Mouse (Mus musculus) neural tube, embryonic 14.5 days (tissue): ENCODE data around the gene Ube2g1. TPM values are rescaled to one million over a fixed set of nuclear protein-coding genes. Genes with fewer than 3 reads are reported as not detected.

Experiments
- ATAC-seq: fragments of 200-750 bp; cut with Nextera tagmentation; 2 replicates; pipeline ENCODE4 v1.8.0; 2017; ENCODE audit warnings: low read depth, mild to moderate bottlenecking, moderate TSS enrichment, moderate library complexity
- H3K27ac ChIP-seq: fragments of 300-500 bp; sonication (generic); 2 replicates; pipeline ENCODE4 v1.5.1; 2014; ENCODE audit warnings: low read depth, mild to moderate bottlenecking, control low read depth, low read length, moderate library complexity, mixed read lengths
- H3K27me3 ChIP-seq: fragments of 300-500 bp; sonication (generic); 2 replicates; pipeline ENCODE4 v1.6.1; 2014; ENCODE audit warnings: low read length; ENCODE audit not compliant: control insufficient read depth, insufficient read depth
- H3K36me3 ChIP-seq: fragments of 300-500 bp; sonication (generic); 2 replicates; pipeline ENCODE4 v1.6.1; 2014; ENCODE audit warnings: low read length, mixed read lengths; ENCODE audit not compliant: control insufficient read depth, insufficient read depth
- H3K4me1 ChIP-seq: fragments of 300-500 bp; sonication (generic); 2 replicates; pipeline ENCODE4 v1.6.1; 2014; ENCODE audit warnings: low read length; ENCODE audit not compliant: control insufficient read depth, insufficient read depth
- H3K4me2 ChIP-seq: fragments of 300-500 bp; sonication (generic); 2 replicates; pipeline ENCODE4 v1.6.1; 2014; ENCODE audit warnings: mild to moderate bottlenecking, low read depth, low read length, control low read depth
- H3K4me3 ChIP-seq: fragments of 300-500 bp; sonication (generic); 2 replicates; pipeline ENCODE4 v1.5.1; 2014; ENCODE audit warnings: low read depth, low read length, control low read depth, mixed read lengths
- H3K9ac ChIP-seq: fragments of 300-500 bp; sonication (generic); replicated peaks from 2 replicates; pipeline ENCODE4 v1.6.1; 2014; ENCODE audit warnings: low read depth, mild to moderate bottlenecking, control low read depth, low read length, mixed read lengths
- H3K9me3 ChIP-seq: fragments of 300-500 bp; sonication (generic); 2 replicates; pipeline ENCODE4 v1.6.1; 2016; ENCODE audit warnings: low read length; ENCODE audit not compliant: control insufficient read depth
- WGBS: fragments of 180-500 bp; shearing (Covaris S2); extraction: QIAGEN DNeasy Blood & Tissue Kit; methylation state at CpG from one replicate; pipeline ENCODE4 v1.1.7; 2014; 5-methylcytosine and 5-hydroxymethylcytosine counted together
- microRNA-seq: library from miRNA; unstranded; fragments of <30 nt; microRNA quantifications from one replicate; pipeline ENCODE4, GENCODE M21; 2016
- polyA plus RNA-seq: library from polyadenylated mRNA; unstranded; fragments of >200 nt; fragmentation: Nextera tagmentation; extraction: Ambion mirVana; gene quantifications from 2 replicates; pipeline ENCODE4 v1.2.1, GENCODE M21; 2014

Gene Ube2g1
- polyA plus RNA-seq, 1 experiment from 2014 or later: 90.0 TPM

DNA sequence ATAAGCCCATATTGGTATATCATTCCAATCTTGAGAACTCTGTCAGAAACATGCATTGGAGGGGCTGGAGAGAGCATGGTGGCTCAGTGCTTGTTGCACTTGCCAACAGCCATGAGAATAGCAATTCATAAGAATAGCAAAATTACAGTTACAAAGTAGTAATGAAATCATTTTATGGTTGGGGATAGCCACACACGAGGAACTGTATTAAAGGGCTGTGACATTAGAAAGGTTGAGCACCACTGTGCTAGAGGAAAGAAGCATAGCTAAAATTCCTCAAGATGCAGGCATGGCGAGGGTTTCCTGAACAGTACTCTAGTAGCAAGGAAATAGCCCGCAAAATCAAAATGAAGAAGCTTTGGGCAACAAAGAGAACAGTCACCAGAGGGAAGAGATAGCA is 126.7 kb downstream of the Ube2g1 start:
- no peak for ATAC-seq
- peaks cover 46% of the 10 kb centered on the region for H3K36me3 ChIP-seq
- 92% methylated on average over 3 of the region's 3 CpGs for WGBS

DNA sequence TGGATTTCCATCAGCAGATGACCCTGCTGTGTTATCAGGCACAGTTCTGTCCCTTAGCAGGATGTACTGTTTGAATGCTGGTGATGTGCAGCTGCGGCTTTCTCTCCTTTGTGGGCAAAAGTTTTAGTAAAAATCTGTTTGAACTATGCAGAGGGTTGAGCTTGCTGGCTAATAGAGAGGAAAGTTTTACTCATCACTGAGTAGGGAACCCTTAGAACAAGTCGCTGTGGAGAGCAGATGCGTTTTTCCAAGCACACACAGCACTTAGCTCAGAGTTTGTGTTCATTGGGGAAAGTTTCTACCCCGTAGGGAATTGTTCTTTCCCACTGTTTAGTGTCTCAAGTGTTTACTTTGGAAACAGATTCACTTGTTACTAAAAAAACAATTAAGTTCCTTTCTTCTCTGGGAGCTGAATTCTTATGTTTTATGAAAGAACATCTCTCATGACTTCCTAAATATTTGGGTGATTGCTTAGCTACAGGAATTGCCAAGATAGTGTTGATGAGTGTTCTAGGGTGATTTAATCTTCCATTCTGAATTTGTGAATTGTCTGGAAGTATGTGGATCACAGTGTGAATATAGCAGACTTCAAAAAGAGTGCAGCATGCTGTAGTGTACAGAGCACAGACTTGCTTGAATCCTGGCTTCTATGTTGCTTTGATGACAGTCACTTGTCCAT is 127.9 kb downstream of the Ube2g1 start:
- no peak for ATAC-seq
- Histone ChIP-seq H3K9ac (no peak overlapping the region), H3K9me3 (no peaks in the 10 kb centered on the region), H3K4me3 (no peak overlapping the region), H3K36me3 (peaks cover 38% of the 10 kb centered on the region), H3K27ac (no peak overlapping the region), H3K27me3 (no peaks in the 10 kb centered on the region), H3K4me2 (no peak overlapping the region), H3K4me1 (no peaks in the 10 kb centered on the region)
- WGBS: 85% methylated on average over 4 of the region's 4 CpGs

More for the DNA sequence above, 126.7 kb downstream of the Ube2g1 start:
- H3K4me1 ChIP-seq: no peaks in the 10 kb centered on the region
- no peaks in the 10 kb centered on the region for H3K27me3 ChIP-seq
- H3K9me3 ChIP-seq: no peaks in the 10 kb centered on the region
- no peak overlapping the region for H3K4me3 ChIP-seq
- H3K27ac ChIP-seq: no peak overlapping the region
- H3K9ac ChIP-seq: no peak overlapping the region
- H3K4me2 ChIP-seq: no peak overlapping the region

DNA sequence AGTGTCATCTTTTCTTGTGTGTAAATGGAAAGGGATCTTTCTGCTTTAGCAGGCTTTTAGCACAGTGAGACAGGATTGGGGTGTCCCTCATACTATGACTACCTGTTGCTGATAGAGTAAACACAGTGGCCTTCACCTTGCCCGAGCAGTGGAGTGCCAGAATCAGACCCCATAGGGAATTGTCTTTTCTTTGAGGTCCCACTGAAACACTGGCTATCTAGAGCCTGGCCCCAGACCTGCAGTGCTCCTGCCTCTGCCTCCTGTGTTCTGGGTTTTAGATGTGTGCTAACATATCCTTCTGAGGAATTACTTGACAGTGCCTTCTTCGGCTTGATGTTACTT is 128.4 kb downstream of the Ube2g1 start:
- Histone ChIP-seq H3K36me3 (peaks cover 38% of the 10 kb centered on the region), H3K27me3 (no peaks in the 10 kb centered on the region), H3K4me3 (no peak overlapping the region), H3K4me1 (no peaks in the 10 kb centered on the region), H3K9me3 (no peaks in the 10 kb centered on the region), H3K4me2 (no peak overlapping the region), H3K9ac (no peak overlapping the region), H3K27ac (no peak overlapping the region)
- ATAC-seq: no peak
- 70% methylated on average over 2 of the region's 2 CpGs for WGBS

Small RNAs within 50 kb of the gene (microRNA-seq; reads per million reads assigned to microRNA genes)
- gene Gm25678: not detected

Other genes with a start within 250 kb of the Ube2g1 start
- 5.5 and 8.8 TPM in 2 replicates for gene Tekt1, start 244.8 kb upstream of the Ube2g1 start, polyA plus RNA-seq
- 3.3 and 5.3 TPM in 2 replicates for gene Smtnl2, start 195.6 kb upstream of the Ube2g1 start, polyA plus RNA-seq
- gene Ggt6, start 171.8 kb upstream of the Ube2g1 start, polyA plus RNA-seq: not detected in 2 replicates
- 55.1 and 63.5 TPM in 2 replicates for gene Mybbp1a, start 165.9 kb upstream of the Ube2g1 start, polyA plus RNA-seq
- gene Spns2, start 117.4 kb upstream of the Ube2g1 start, polyA plus RNA-seq: 12.1 and 15.1 TPM in 2 replicates
- gene Spns3, start 56.8 kb upstream of the Ube2g1 start, polyA plus RNA-seq: 0.11 TPM in 1 of 2 replicates, not detected in the other
- gene Ankfy1, start 82.7 kb downstream of the Ube2g1 start, polyA plus RNA-seq: 31.2 and 36.1 TPM in 2 replicates
- 6.6 and 8.9 TPM in 2 replicates for gene Cyb5d2, start 188.9 kb downstream of the Ube2g1 start, polyA plus RNA-seq
- gene Zzef1, start 188.9 kb downstream of the Ube2g1 start, polyA plus RNA-seq: 20.5 and 21.6 TPM in 2 replicates